Mouse (Mus musculus): Measurements from ENCODE around the gene Pcp4l1.

DNA sequence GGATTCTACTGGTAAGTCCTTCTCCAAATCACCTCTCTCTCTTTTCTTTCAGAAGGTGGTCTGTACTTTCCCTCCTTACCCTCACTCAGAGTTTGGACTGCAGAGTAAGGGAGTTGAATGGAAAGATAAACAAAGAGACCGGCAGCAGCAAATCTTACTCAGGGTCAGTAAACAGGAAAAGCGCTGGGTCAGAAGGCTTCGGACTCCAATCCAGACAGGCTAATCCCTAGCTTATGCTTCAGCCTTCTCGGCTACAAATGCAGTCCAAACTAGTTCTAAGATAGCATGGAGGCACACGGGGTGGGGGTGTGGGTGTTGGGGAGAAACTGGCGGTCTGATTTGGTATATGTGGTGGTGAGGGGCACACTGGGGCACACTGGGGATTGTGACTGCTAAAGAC lies 41.4 kb upstream of the Pcp4l1 start:
- TF ChIP-seq CTCF (IDR thresholded peaks at IDR 0.05; ENCODE audit: control insufficient read depth, insufficient read depth, insufficient read length) (no peak), USF1 (IDR thresholded peaks at IDR 0.05; ENCODE audit: low read depth) (no peak), CEBPB (IDR thresholded peaks at IDR 0.05; ENCODE audit: low read depth) (no peak), MAX (IDR thresholded peaks at IDR 0.05) (no peak), MYOD1 (IDR thresholded peaks at IDR 0.05; ENCODE audit: control insufficient read depth, insufficient read length, low read depth) (no peak), FOSL1 (IDR thresholded peaks at IDR 0.05; ENCODE audit: insufficient read depth, low read length, poor library complexity, severe bottlenecking) (no peak), MYOG (IDR thresholded peaks at IDR 0.05; ENCODE audit: control insufficient read depth, extremely low read depth, insufficient read length) (no peak)

Measured in C2C12 (cell line).